Mouse (Mus musculus) adrenal gland, adult 8-10 months (tissue): Measurements from ENCODE around the gene Zgrf1. TPM values are rescaled to one million over a fixed set of nuclear protein-coding genes. Genes with fewer than 3 reads are reported as not detected.

Source experiments
- DNase-seq: peaks from one replicate; pipeline ENCODE4 v3.0.0; 2022
- total RNA-seq, 4 experiments: library from RNA; stranded (reverse); gene quantifications; 2 replicates each; pipeline ENCODE4 v1.2.4; 2022

Gene Zgrf1
- total RNA-seq: 1 to 10 TPM; 1.4 to 2.8 (median 2.0) TPM

DNA sequence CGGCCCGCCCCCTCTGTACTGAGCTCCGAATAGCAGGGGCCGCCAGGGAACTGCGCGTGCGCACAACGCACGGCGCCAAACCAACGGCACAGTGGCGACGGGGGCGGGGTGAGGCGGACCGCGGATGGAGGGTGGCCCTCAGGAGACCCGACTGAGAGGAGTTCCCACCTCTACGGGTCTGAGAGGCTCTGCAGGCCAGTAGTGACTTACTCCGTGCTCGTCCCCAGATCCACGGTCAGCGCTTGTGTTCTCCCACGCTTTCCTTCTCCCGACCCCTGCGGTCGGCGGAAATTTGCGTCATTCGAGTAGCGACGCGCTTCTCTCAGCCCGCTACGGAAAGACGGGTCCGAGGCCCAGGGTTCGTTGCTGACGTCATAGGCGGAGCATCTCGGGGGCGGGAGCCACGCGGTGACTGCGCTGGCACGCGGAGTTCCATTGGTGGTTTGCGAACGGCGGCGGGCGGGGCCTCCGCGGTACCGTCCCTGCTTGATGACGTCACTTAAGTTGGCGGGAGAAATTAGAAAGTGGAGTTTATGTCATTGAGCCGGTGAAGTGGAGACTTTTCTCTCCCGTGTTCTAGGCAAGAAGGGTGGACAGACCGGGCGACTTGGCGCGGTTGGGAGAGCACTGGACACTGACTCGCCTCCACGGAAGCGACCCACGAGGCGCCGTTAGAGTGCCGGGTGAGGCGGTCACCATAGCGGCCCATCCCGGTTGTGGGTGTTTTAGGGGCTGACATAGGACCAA is at the start of gene Zgrf1, which contains the start of gene Larp7:
Zgrf1 (plus strand) TSS at position 517 of the 747 bp plus-strand sequence.
Larp7 (minus strand) TSS at position 377 of the 747 bp plus-strand sequence.
- DNase-seq: peak; percentile 99

DNA sequence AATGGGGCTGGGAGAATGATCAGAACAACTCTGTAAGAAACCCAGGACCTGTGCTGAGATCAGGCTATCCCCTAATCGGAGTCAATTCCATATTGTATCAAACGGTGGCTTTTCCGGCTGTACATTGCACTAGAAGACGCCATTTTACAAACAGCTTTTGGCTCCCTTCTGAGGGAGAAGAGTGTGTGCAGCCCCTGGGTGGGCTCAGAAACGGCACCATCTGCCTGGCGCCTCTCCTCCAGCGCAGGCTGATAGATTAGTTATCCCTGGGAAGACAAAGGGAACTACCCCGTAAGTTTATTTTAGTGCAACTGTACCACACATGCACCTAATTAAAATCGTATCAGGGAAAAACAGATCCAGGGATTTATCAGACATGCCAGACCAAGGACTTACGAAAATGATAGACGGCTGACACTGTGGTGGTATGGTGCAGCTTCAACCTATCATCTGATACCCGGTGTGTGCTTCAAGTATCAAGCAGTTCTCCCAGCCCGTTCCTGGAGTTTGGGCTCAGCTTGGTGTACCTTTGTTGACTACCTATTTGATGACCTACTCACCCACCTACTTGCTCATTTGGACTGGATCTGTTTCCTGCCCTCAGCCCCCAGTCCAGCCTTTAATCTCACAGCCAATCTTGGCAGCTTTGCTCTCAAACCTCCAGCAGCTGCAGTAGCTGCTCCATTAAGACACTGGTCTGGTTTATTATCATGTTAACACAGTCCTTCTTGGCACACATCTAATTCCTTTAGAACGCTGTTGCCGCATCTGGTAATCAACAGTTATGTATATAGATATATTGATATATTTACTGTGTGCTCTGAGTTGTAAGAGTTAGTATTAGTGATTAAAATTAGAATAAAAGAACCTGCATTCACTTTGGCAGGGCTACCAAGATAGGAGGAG is 45.2 kb upstream of the Zgrf1 start:
- DNase-seq: no peak

DNA sequence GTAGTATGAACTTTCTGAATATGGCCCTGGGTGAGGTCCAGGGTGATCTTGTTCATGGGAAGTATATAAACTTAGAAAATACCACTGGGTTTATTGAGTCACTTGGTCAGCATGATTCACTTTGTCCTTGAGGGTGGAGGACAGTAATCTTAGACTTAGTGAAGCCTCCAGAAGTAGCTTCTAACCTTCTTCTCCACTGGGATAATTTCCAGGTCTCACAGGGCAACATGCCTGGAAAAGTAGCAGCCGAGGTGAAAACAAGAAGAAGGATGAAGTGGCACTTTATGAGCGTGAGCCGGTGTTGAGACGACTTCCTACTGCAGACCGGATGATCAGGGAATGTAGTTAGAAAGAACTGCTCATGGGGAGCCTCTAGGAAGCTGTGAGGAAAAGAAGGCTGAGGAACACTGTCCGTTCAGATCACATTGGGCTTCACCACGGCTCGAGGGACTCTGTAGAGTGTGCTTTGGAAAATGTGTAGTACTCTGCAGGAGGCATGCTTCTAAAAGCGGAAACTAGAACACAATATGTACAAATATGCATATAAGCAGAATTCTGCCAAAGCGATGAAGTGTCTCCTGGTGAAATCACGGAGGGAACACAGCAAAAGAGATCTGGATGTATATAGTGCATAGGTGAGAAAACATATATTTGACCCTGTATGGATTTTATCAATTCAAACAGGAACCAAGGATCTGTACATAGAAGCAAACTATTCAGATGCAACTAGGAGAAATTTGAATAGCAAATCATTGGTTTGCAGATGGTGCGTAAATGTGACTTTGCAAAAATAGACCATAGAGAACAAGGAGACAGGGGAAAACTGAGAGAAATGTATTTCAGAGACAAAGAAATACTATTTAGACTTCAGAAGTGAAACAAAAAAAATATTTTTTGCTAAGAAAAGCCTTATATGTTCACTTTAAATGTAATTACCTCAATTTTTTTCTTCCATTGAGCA is 41.2 kb upstream of the Zgrf1 start:
- DNase-seq: peak; percentile 15

DNA sequence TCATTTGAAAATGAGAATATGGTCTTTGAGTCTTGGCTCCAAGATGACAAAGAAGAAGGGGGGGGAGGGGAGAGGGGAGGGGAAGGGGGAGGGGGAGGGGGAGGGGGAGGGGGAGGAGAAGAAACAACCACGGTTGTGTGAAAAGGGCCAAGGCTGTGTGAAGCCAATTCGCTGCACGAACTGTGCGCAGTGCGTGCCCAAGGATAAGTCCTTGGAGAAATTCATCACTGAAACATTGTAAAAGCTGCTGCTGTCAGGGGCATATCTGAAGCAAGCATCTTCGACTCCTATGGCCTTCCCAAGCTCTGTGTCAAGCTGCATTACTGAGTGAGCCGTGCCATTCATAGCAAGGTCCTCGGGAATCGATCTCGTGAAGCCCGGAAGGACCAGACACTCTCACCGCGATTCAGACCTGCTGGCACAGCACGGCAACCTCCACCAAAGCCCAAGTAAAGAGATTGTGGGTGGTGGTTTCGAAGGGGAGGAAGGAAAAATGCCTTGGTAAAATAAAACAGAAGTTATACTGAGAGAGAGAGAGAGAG is 40.4 kb upstream of the Zgrf1 start:
- peak; percentile 59 for DNase-seq

DNA sequence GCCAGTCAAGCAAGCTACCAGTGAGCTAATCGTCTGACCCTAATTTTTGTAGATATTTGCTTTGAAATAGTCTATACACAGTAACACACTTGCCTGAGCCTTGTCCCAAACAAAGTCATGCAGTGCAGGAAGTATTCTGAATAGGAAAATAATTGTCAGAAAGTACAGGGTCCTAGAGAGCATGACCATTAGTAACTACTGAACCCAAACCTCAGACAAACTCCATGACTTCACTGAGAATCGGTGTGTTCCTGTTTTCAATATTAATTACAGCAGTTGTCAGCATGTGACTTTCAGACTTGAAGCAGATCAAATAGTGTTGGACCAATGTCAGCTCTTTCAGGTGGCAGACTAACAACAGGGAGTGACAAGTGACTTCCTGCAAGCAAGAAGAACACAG is 39.6 kb upstream of the Zgrf1 start:
- no peak for DNase-seq

DNA sequence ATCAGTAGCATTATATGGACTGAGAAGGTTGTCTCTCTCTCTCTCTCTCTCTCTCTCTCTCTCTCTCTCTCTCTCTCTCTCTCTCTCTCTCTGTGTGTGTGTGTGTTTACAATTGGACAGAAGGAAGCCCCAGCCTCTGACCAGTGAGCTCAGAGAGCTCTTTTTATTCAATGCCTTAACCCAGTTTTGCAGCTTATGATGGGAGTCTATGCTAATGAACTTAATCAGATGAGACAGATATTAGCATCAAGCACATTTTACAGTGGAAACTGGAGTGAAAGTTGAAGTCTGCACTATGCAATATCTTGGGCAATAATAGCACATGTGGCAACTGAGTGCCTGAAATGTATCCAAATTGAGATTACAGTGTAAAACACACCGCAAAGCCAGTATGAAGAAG is 38.0 kb upstream of the Zgrf1 start:
- no peak for DNase-seq

DNA sequence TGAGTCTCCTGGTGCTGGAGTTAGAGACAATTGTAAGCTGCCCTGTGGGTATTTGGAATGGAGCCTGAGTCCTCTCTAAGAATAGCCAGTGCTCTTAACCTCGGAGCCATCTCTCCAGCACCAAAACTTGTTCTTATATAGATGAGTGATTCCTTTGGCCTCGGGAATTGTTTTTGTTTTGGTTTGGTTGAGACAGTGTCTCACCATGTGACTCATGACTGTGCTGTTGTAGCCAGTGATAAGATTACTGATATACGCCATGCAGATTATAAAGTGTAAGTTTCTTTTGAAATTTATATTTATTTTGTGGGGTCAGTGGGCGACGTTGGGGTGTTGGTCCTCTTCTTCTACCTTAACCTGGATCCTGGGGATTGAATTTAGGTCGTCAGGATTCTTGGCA is 33.0 kb upstream of the Zgrf1 start:
- no peak for DNase-seq

DNA sequence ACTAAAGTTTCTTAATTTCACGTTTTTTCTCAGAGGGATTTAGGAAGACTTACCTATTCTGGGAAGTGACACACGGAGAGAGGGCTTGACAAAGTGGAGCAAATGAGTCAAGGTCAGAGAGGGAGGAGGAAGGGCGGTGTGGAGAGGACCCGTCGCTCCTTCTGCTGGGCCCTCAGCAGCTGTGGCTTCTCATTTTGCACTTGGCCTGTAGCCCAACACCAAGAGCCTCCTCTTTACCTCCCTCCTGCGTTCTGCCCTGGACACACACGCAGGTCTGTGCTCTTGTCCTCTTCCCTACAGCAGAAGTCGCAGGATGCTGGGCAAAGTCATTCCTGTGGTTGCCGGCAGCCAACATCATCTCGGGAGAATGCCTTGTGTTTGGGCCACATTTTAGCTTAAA is 32.1 kb upstream of the Zgrf1 start:
- DNase-seq: no peak

DNA sequence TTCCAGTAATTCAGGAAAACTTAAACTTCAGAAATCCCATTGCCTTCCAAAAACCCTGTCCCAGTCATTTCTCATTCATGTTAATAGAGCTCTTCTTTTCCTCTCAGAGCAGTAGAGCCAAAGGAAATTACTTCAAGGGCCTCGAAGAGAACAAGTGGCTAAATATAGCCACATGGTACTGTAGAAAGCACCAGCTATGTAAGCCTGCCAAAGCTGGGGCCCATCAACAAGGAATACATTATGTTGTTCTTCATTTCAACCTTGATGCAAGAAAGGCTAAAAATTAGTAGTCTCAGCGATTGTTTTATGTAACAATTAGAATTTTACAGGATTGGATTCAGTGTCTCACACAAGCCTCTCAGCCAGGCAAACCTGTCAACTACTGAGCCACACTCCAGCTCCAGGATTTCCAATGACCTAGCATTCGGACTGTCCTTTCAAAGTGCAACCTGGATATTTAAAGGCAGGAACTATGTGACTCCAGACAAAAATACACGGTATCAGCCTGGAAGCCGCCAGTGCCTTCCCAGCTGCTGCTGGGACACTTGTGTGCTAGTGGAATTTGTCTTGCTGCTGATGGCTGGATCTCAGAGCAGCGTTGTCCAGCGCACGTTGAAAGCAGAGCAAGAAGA is 28.0 kb upstream of the Zgrf1 start:
- no peak for DNase-seq

DNA sequence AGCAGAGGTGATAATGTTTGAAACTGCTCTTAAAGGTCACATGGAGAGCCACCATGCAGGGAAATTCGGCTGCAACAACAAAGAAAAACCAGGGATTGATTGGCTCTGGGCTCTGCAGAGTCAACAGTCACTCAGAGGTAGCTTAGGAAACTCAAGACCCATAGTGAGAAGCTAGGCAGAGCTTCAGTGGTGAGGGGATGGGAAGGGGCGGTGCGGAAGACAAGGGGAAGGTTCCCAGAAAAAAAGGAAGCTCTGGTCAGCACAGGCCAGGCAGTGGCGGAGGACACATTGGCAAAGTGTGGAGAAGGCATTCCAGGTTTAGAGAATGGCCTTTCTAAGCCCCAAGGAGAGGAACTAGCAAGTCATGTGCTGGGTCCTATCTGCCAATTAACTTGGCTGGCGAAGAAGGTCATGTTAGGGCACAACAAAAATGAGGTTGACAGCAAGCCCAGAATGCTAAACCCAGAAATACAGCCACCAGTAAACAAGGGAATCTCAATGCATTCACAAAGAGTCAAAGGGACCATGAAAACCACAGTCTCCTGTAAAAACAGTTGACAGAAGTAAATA is 25.7 kb upstream of the Zgrf1 start:
- peak; percentile 20 for DNase-seq

DNA sequence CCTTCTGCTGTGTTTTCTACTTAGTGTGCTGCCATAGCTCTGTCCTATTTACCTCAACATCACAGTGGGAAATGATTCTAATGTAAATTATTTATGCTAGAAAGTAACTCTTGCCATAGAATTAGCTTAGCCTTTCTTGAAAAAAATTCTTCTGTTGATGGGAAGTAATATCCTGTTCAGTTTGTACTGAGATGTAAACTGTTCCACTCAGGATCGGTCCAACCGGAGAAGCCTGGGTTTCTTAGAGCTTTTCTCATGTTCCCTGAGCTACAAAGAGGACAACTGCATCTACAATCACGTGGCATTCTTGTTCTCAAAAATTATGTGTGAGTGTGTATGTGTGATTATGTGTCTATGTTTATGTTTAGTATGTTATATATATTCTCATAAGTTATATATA is 24.1 kb upstream of the Zgrf1 start:
- no peak for DNase-seq

DNA sequence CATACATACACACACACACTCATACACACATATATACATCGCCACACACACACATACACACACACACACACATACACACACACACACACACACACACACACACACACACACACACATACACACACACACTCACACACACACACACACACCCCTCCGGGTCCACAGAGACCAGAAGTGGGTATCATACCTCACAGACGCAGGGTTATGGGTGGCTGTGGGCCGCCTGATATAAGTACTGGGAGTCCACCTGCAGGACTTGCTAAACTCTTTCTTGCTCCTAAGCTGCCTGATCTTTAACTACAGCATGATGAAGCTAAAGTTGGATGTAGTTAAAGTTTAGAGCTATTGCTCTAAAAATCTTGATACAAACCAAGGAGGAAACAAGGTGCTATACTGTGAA is 23.5 kb upstream of the Zgrf1 start:
- no peak for DNase-seq

DNA sequence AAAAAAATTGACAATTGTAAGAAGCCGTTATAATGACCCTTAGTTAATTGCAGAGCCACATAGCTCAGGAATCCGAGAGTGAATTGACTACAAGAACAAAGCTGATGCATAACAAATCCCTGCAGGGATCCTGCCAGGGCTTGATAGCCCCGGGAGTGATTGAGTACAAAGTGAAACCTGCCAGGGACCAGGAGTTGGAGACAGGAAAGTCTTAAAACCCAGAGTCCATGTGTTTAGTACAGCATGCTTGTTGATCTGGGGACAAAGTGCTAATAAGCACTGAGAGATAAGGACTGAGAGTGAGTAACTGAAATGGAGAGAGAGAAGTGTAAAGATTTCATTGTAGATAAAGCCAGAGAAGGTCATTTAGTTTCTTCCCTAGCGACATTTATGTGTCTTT is 23.0 kb upstream of the Zgrf1 start:
- DNase-seq: no peak

DNA sequence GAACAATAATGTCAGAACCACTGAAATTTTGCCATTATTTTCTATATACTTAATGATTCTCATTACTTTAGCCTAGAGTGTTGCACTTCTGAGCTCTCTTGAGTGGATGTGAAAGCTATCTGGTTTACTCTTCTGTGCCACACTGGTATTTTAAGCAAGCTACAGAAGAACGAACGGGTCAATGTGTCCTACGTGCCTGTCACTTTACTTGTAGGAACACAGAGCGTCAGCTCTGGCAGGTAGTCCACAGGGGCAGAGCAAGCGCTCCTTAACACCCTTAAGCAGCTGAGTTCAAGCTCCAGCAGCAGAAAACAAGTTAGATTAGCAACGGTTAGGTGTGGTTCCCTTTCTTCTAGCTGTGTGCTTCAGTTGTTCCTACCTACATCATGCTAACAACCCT is 14.1 kb upstream of the Zgrf1 start:
- DNase-seq: no peak

DNA sequence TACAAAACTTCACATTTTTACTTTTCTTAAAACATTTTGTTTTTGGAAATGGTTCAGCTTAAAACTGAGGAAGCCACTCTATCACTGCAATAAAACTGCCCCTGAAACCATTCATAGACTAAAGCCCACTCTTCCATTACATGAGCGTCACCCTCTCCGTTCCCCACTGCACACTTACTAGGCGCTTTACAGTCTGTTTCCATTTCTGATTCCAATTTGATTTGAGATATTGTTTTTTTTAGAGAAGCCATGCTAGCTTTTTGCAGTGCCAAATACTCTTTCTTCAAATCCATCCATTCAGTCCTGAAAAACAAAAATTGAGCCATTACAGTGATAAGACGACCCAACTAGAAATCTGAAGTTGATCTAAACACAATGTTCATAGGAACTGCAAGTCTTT is 9.3 kb upstream of the Zgrf1 start:
- no peak for DNase-seq

DNA sequence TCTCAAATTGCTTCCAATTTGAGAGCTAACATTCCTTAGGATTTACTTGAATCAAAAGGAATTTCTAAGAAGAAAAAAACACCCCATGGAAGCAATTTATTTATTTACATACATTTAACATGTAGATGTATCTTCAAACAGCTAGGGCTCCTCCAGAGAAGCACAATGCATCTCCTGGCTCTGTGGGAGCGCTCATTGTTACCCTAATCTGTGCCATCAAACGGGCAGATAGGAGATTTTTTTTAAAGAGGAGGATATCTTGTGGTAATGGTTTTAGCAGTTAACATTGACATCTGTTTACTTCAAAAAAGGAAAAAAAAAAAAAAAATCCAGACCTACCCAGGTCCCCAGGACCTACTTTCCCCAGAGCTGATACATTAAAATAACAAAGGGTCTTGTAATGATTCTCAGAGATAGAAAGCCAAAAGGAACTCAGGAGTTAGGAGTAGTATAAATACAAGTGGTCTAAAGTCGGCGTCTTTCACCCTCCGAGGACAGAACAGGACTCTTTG is 8.6 kb upstream of the Zgrf1 start:
- DNase-seq: no peak

DNA sequence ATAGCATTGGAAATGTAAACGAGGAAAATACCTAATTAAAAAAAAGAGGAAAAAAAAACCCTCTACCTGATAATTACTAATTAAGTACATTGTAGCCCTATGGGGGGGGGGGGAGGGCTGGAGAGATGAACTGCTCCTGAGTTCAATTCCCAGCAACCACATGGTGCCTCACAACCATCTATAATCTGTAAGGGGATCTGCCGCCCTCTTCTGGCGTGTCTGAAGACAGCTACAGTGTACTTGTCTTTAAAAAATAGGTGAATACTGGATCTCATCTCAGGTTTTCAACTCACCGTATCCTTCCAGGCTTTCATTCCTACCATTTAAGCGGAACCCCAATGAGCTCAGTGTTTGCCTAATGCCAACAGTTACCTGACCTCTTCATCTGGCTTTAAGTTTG is 5.4 kb upstream of the Zgrf1 start:
- DNase-seq: peak; percentile 15

DNA sequence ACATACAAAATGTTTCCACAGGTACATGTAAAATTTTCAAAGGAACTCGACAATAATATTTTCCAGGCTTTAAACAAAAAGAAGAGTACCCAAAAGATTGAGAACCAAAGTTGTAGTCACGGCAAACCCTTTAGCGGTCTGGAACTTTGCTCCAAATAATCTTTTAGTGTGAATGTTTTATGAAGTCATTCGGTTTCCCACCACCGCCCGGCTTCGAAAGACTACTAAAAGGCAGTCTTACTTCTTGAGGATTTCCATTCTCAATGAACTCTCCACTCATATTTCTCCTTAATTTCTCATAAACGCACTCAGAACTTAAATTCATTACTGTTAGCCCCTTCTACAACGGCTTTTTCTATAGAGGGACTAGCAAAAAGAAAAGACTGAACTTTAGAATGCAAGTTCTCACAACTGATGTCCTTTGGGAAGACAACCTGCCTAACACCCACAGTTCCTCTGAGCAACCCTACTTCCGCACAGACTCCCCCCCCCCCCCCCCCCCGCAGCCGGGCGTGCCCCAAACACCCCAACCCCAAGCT is 786 bp upstream of the Zgrf1 start:
- no peak for DNase-seq

DNA sequence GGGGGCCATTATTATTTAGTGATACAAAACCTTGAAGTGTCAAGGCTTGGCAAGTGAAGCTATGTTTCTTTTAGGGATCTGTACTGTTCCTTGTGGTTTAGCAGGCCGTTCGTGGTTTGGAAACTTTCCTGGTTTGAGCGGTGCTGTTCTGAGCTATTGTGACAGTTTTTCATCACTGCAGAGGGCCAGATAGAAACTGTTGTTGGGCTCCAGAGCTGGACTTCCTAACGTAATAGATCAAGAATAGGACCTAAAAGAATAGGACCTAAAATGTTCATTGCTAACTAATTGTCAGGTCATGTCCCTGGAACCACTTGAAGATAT is 393 bp downstream of the Zgrf1 start:
- DNase-seq: no peak

DNA sequence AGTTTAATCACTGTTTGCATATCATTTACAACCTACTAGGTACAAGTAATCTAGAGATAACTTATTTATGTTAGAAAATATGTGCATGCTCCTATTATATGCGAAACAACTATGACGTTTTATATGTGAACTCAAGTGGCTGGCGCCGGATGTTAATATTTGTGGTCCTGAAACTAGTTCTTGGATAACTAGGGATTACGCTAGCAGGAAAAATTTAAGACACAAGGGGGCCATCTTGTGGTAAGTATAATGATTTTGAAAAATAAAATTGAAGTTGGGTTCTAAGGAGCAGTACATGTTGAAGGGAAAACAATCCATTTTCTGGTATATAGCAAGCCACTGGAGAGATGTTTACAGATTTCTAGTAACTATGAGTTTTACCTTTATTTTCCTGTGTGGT is 1.4 kb downstream of the Zgrf1 start:
- no peak for DNase-seq

DNA sequence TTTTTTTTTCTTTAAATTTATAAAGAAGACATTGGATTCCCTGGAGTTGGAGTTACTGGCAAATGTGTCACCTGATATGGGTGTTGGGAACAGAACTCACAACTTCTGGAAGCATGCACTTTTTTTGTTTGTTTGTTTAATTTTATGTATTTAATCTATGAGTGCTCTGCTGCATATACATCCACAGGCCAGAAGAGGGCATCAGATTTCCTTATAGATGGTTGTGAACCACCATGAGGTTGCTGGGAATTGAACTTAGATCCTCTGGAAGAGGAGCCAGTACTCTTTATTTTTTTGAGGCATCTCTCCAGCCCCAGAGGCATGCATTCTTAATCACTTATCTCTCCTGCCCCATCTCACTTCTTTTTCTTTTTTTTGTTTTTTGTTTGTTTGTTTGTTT is 4.9 kb downstream of the Zgrf1 start:
- DNase-seq: no peak
